Mouse (Mus musculus) small intestine, adult 2 months (tissue): ENCODE data around the gene Nod1. TPM values are rescaled to one million over a fixed set of nuclear protein-coding genes. Genes with fewer than 3 reads are reported as not detected.

ENCODE experiments used
- H3K27ac ChIP-seq: fragments of 200-500 bp; 2 replicates; pipeline ENCODE4 v1.5.1; 2012; ENCODE audit warnings: low read depth, low read length, control low read depth, inconsistent platforms; ENCODE audit not compliant: insufficient read depth
- H3K27me3 ChIP-seq: fragments of 200-500 bp; 2 replicates; pipeline ENCODE4 v1.6.1; 2012; ENCODE audit warnings: mild to moderate bottlenecking, moderate library complexity, low read length, inconsistent platforms; ENCODE audit not compliant: control insufficient read depth, insufficient read depth
- H3K36me3 ChIP-seq: fragments of 200-500 bp; 2 replicates; pipeline ENCODE4 v1.6.1; 2012; ENCODE audit warnings: mild to moderate bottlenecking, low read length, control low read depth, inconsistent platforms; ENCODE audit not compliant: control insufficient read depth, insufficient read depth
- H3K4me1 ChIP-seq: fragments of 200-500 bp; 2 replicates; pipeline ENCODE4 v1.6.1; 2012; ENCODE audit warnings: low read length, inconsistent platforms, mixed read lengths; ENCODE audit not compliant: control insufficient read depth, insufficient read depth, insufficient read length
- H3K4me3 ChIP-seq: fragments of 200-500 bp; 2 replicates; pipeline ENCODE4 v1.5.1; 2012; ENCODE audit warnings: low read depth, mild to moderate bottlenecking, control low read depth, inconsistent platforms, low read length, moderate library complexity
- CTCF ChIP-seq: fragments of 200-500 bp; IDR thresholded peaks from 2 replicates; pipeline ENCODE4 v1.5.1; 2012; ENCODE audit warnings: low read depth, mild to moderate bottlenecking, control low read depth, inconsistent platforms, low read length, moderate library complexity, mixed read lengths; ENCODE audit not compliant: insufficient replicate concordance, insufficient read length; ENCODE audit errors: extremely low read depth
- POLR2A ChIP-seq: fragments of 200-500 bp; IDR thresholded peaks from 2 replicates; pipeline ENCODE4 v1.6.1; 2012; ENCODE audit warnings: low read depth, mild to moderate bottlenecking, control low read depth, inconsistent platforms, low read length, moderate library complexity
- WGBS: fragments of 180-500 bp; shearing (Covaris S2); methylation state at CpG from one replicate; pipeline ENCODE4 v1.1.7; 2018; 5-methylcytosine and 5-hydroxymethylcytosine counted together
- polyA plus RNA-seq: library from polyadenylated mRNA; depleted of rRNA; stranded (reverse); fragments of >200 nt; gene quantifications from 2 replicates; pipeline ENCODE4 v1.2.3, GENCODE M21; 2012; rRNA removed

Nod1 gene
- polyA plus RNA-seq, 1 experiment: 11.2 TPM

DNA sequence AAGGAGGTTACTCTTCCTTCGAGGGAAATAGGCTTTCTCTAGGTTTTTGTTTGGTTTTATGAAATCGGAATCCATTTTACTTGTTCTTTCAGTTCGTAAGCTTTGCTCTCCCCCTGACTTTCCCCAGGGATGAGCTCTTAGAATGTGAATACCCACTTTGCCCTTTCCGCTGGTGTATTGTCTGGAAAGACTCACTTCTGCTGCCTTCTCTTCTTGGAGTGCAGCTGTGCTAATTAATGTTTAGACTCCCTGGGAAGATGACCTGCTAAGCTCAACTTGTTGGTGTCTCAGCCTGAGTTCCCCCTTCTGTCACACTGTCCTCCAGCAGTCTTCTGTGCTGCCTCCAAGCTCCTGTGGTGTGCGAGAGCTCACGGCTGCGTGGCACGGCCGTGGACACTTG lies 82.2 kb downstream of the Nod1 start:
- 93% methylated on average over 9 of the region's 9 CpGs for WGBS
- H3K4me3 ChIP-seq: no peak overlapping the region
- H3K27me3 ChIP-seq: no peaks in the 10 kb centered on the region
- H3K27ac ChIP-seq: no peak overlapping the region
- no peaks in the 10 kb centered on the region for H3K4me1 ChIP-seq
- TF ChIP-seq CTCF (no peak), POLR2A (no peak)
- 0 out of 2 replicates have a peak, but pooled peaks cover 5% of the 10 kb centered on the region for H3K36me3 ChIP-seq

DNA sequence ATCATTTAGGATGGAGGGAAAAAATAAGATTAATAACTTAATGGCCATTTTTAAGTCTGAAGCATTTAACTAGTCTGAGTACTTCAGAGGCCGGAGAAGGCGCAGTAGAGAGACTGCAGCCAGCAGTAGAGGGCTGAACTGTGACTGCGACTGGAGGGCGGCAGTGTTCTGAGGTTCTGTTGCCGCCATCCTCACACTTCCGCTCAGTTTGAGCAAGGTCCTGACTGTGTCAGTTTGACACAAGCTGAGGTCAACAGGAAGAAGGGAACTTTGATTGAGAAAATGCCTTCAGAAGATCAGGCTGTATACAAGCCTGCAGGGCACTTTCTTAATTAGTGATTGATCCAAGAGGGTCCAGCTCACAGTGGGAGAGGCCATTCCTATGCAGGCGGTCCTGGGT lies 86.2 kb downstream of the Nod1 start:
- no peak overlapping the region for H3K27ac ChIP-seq
- no peaks in the 10 kb centered on the region; the same call in 1 of the 2 replicates for H3K4me1 ChIP-seq
- TF ChIP-seq POLR2A (no peak), CTCF (no peak)
- no peak overlapping the region for H3K4me3 ChIP-seq
- no peaks in the 10 kb centered on the region for H3K27me3 ChIP-seq
- 93% methylated on average over 7 of the region's 7 CpGs for WGBS
- peaks cover 5% of the 10 kb centered on the region; the same call in 1 of the 2 replicates for H3K36me3 ChIP-seq

GRCm38 (mm10) chr6:54883424-54883823 lies 89.0 kb downstream of the Nod1 start:
- TF ChIP-seq CTCF: no peak
- Histone ChIP-seq H3K27ac (no peak overlapping the region), H3K4me1 (no peaks in the 10 kb centered on the region; the same call in 1 of the 2 replicates), H3K4me3 (no peak overlapping the region), H3K27me3 (no peaks in the 10 kb centered on the region), H3K36me3 (peaks cover 6% of the 10 kb centered on the region)
- 25% methylated on average over 2 of the region's 2 CpGs for WGBS

DNA sequence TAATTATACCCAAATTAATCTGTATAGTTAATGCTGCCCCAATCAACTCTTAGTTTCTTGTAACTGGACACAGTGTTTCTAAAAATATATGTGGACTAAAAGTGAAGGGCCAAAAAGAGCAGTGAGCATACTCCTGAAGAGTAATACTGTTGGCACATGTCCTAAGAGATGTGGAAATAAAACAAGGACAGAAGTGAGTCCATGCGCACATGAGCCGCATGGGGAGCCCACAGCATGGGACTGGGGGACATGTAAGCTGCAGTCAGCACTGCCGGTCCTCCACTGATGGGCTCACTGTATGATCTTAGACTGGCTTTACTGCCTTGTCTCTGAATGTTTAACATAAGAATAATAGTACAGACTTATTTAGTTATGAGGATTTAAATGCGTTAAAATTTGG lies 92.3 kb downstream of the Nod1 start:
- Histone ChIP-seq H3K4me1 (peaks cover 3% of the 10 kb centered on the region; the same call in 1 of the 2 replicates), H3K4me3 (no peak overlapping the region), H3K27ac (no peak overlapping the region), H3K36me3 (peaks cover 6% of the 10 kb centered on the region), H3K27me3 (no peaks in the 10 kb centered on the region)
- WGBS: 97% methylated on average over 4 of the region's 4 CpGs
- no peak for TF ChIP-seq POLR2A
- no peak for TF ChIP-seq CTCF

- TF ChIP-seq POLR2A (no peak), CTCF (no peak)
- H3K4me1 ChIP-seq: peaks cover 3% of the 10 kb centered on the region; the same call in 1 of the 2 replicates
- peaks cover 6% of the 10 kb centered on the region for H3K36me3 ChIP-seq
Measured at GRCm38 (mm10) chr6:54878546-54878945, 93.9 kb downstream of the Nod1 start.

GRCm38 (mm10) chr6:54877651-54878050 lies 94.8 kb downstream of the Nod1 start:
- H3K27me3 ChIP-seq: no peaks in the 10 kb centered on the region
- no peak overlapping the region for H3K27ac ChIP-seq
- H3K36me3 ChIP-seq: peaks cover 6% of the 10 kb centered on the region
- TF ChIP-seq POLR2A (no peak), CTCF (no peak)
- H3K4me3 ChIP-seq: no peak overlapping the region
- WGBS: 91% methylated on average over 3 of the region's 3 CpGs
- H3K4me1 ChIP-seq: peaks cover 3% of the 10 kb centered on the region; the same call in 1 of the 2 replicates

More at GRCm38 (mm10) chr6:54878546-54878945, 93.9 kb downstream of the Nod1 start:
- Histone ChIP-seq H3K27me3 (no peaks in the 10 kb centered on the region), H3K27ac (no peak overlapping the region), H3K4me3 (no peak overlapping the region)

GRCm38 (mm10) chr6:54876782-54877181 lies 95.6 kb downstream of the Nod1 start:
- 32% methylated on average over 5 of the region's 5 CpGs for WGBS
- Histone ChIP-seq H3K27me3 (no peaks in the 10 kb centered on the region), H3K4me3 (no peak overlapping the region), H3K27ac (no peak overlapping the region), H3K4me1 (peaks cover 3% of the 10 kb centered on the region; the same call in 1 of the 2 replicates), H3K36me3 (peaks cover 5% of the 10 kb centered on the region)
- TF ChIP-seq CTCF (no peak), POLR2A (no peak)

Other genes with a start within 250 kb of the Nod1 start
- gene Znrf2, start 155.7 kb downstream of the Nod1 start, polyA plus RNA-seq: 3.8 and 7.0 TPM in 2 replicates
- gene Ggct, start 20.3 kb upstream of the Nod1 start, polyA plus RNA-seq: 0.17 and 1.5 TPM in 2 replicates
- gene Gars, start 65.4 kb upstream of the Nod1 start, polyA plus RNA-seq: 11.2 and 31.4 TPM in 2 replicates
- gene Crhr2, start 160.4 kb upstream of the Nod1 start, polyA plus RNA-seq: 0.37 and 0.51 TPM in 2 replicates
- gene Inmt, start 202.4 kb upstream of the Nod1 start, polyA plus RNA-seq: 0.27 and 1.1 TPM in 2 replicates
- gene Mindy4, start 230.8 kb upstream of the Nod1 start, polyA plus RNA-seq: 0.81 and 0.98 TPM in 2 replicates